Mouse (Mus musculus) c-Kit-negative CD71-positive TER-119-positive erythroid progenitor cells, embryonic 14.5 days (primary cell): ENCODE results near the gene Tmpo.
A peak's percentile ranks its signal among the peaks of the same experiment; 100 is the strongest.

Experiments used
- DNase-seq: peaks from one replicate; pipeline ENCODE4 v3.0.0-alpha.2; 2013; ENCODE audit warnings: low read depth, low spot score

The Tmpo gene

DNA sequence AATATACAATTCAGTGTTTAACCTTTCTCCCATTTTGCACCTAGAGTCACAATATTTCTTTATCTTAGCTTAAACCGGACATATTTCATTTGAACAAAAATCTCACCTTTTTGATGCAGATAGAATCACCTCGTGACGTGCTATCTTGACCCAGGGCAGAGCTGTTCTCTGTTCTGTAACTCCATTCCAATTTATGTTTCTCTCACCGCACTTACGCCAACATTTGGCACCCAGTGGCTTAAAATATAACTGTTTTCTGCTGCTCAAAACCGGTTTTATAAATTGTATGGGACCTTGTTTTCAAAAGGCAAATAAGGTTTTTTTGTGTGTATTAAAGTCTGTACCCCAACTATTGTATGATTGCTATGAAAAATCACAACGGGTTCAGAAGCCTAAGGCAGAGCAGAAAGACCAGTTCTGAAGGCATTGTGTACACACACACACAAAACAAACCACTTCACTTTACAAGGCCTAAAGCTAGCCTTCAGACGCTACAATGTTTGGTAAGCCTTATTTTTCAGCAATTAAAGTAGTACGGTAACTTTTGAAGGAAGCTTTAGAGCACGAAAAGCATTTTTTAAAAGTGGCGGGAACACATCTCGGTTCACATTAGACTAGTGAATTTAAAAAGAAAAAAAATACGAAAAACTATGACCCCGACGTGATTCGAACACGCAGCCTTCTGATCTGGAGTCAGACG, at the start of gene Tmpo:
Gene Tmpo, minus strand, starts transcription at position 555 of the 700 bp plus-strand sequence.
- no peak for DNase-seq

DNA sequence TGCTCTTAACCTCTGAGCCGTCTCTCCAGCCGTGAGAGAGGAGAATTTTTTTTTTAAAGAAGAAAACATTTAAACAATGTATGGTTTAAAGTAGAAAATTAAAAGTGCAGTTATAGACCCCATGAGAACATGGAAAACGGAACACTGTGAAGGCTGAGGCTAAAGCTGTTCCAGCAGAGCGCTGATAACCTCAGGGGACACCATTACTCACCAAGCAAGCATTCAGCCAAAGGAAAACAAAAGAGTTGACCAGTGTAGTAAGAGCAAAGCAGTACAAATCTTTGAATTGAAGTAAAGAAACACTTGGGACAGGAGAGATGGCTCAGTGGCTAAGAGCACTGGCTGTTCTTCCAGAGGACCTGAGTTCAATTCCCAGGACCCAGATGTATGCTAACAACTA, 49.3 kb upstream of the Tmpo start:
- no peak for DNase-seq

DNA sequence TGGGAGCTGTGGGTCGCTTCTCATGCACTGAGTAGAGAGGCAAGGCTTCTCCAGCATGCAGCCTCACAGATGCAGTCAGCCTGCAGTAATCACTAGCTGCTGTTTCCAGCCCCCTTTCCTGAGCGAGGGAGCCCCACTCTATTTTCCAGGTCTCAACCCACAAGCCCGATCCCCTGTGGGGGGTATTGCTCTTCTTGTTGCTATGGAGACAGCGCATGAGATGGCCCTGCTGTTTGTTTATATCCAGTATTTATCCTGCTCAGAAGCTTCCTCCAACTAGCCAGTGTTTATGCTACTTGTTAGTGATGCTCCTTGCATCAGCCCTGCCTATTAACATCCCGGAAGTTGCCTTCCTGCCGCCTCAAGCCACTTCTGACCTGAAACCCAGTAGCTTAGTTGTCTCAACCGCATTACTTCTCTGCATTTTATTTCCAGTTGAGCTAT, 48.4 kb upstream of the Tmpo start:
- no peak for DNase-seq

DNA sequence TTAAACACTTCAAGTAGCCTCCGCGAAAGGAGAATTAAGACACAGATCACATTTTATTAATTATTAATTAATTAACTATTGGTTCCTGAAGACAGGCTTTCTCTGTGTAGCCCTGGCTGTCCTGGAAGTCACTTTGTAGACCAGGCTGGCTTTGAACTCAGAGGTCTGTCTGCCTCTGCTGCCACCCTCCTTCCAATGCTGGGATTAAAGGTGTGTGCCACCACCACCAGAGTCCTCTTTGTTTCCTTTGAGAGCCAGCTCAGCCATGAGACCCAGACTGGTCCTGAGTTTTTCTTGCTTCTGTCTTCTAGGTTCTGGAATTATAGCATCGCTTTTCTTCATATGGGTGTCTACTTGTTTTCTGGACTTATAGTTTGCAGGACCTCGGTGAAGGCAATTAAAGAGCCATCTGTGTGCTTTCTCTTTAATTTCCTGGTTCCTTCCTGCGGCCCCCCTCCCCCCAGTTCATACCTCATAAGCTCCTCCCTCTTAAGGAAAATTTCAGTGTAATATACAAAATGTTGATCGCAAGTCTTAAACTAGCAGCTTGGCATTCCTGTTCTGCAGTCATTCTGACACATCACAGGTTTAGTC, 47.9 kb upstream of the Tmpo start:
- no peak for DNase-seq

DNA sequence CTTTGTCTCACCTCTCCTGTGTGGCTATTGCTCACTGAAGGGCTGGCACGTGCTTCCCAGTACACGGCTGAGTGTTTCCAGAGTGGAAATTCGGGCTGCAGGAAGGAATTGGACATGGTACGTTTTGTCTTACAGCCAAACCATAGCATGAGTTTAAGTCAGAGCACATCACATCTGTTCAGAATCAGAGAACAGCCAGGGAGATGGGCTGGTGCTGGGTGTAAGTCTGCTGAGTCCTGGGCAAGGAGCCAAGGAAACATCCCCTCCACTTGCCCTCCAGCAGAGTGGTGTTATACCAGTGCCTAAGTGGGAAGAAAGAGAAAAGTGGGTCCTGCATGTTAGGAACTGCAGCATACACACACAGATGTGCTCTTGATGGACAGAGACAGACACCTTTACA, 45.9 kb upstream of the Tmpo start:
- DNase-seq: no peak

DNA sequence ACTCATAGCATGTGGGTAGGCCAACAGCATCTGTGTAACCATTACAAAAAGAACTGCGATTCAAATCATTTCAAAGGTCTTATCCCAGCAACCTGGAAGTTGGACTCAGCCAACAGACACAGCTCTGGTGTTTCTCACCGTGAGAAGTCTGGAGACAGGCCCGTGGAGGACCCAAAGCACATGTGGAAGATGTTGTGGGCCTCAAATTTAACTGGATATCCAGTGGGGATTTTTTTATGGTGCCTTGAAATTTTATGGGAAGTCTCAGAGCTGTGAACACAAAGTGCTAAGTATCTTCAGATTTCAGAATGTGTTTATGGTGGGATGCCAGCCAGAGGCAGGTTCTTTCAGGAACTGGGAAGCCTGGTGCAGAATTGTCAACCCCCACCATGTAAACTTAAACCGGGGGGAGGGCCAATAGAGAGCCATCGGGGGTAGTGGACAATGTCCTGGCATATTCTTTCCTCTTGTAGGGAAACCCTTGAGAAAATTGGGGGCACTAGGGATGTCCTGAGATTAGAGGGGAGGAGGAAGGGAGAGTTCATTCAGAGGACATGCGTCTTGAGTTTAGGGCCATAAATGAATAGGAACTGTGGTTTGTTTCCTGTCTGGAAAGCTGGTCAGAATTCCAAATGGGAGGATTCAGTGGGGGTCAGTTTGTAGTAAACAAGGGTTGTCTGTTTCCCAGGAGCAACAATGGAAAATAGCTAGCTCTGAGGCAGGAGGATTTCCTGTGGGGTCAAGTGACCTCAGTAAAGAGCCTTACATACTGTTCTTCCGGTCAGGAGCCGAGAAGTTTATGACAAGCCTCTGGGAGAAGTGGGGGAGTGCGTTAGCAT, 41.5 kb upstream of the Tmpo start:
- DNase-seq: no peak

DNA sequence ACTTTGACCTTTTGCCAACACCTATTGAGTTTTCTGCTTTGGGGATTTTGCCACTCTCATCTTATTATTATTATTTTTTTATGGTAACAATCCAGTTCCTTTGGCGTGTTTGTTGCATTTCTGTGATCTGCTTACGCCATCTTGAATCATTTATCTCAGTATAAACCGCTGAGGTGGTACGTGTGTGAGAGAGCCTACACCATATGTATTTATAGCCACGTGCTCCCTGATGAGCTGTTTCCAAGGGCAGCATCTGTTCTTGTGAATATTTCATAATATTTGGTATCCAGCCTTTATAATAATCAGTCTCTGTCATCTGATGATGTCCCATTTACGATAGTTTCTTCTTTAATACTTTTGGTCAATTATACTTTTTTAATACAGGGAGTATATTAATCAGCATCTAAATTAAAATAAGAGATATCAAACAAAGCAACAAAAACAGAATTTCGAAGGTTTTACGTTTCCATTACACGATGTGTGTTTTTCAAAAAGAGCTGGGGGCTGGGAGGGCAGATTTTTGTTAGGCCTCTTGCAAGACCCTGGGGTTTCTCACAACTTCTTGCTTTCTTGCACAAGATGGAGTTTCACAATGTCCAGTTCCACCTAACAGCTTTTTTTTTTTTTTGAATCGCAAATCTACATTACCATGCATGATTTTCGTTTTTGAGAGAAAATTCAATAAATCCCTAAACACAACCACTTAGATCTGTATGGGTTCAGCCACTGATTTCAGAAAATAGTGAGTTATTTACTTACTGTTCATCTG, 28.0 kb upstream of the Tmpo start:
- DNase-seq: no peak

DNA sequence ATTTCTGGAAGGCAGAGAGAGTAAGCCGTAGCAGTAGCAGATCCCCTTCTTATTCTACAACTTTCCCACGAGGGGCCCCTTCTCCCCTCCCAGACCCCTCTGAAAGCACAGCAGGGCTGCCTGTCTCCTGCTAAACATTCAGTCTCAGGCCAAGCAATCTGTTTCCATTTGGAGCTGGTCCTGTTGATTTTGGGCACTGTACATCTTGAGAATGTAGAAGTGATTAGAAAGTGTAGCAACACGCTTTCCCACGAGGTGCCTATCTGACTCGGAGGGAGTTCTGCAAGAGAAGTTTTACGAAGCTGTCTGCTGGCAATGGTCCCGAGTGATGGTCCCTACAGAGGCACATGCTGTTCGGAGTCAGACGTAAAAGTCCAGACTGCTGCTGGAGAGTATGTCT, 27.3 kb upstream of the Tmpo start:
- no peak for DNase-seq

DNA sequence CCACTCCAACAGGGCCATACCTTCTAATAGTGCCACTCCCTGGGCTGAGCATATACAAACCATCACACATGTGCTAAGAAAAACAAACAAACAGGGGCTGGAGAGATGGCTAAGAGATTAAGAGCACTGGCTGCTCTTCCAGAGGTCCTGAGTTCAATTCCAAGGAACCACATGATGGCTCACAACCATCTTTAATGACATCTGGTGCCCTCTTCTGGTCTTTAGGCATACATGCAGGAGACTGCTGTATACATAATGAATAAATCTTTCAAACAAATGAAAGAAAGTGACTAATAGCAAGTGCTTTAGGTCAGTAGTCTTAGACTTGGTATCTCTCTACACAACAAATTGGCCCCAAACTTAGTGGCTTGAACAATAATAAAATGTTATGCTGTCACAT, 26.2 kb upstream of the Tmpo start:
- no peak for DNase-seq

DNA sequence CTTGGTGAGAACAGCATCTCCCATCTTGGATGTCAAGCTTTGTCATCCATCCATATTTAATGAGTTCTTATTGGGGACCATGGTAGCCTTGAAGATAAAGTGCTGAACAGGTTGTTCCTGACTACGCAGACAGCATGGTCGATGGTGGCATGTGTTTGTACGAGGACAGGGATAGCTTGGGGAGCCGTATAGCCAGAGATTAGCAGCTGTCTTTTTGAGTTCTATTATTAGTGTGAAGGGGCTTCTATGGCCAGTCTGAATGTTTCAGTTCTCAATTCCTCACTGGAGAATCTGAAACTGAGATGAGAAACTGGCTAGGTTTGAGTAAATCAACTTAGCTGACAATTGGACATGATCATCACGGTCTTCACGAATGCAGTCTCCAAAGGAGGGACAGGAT, 24.5 kb upstream of the Tmpo start:
- no peak for DNase-seq

DNA sequence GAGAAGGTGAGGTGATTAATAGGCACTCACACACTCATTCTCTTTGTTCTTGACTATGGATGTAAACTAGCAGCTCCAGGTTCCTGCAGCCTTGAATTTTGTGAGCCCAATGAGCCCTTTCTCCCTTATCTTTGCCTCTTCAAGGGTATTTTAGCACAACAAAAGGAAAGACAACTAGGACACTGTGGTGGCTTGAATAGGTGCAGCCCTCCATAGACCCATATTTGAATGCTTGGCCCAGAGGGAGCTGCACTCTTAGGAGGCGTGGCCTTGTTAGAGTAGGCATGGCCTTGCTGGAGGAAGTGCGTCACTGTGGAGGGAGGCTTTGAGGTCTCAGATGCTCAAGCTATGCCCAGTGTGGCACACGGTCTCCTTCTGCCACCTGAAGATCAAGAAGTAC, 19.5 kb upstream of the Tmpo start:
- no peak for DNase-seq

DNA sequence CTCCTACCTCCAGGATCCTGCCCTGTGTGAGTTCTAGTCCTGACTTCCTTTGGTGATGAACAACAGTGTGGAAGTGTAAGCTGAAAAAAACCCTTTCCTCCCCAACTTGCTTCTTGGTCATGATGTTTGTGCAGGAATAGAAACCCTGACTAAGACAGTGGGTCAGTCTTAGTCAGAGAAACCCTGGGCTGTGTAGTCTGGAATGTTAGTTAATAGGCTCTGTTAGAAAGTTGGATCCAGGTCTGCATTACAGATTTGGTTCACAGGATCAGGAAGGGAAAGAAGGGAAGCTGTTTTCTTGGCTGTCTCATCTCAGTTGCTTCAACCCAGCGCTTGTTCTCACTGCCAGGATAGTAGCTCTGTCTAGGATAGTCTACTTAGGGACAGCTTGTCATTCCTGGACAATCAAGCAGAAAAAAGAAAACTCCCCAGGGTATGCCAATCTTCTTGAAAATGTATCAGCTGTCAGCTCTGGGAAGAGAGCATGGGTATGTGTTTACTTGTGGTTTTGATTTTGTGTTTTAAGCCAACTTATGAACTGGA, 18.2 kb upstream of the Tmpo start:
- DNase-seq: no peak

DNA sequence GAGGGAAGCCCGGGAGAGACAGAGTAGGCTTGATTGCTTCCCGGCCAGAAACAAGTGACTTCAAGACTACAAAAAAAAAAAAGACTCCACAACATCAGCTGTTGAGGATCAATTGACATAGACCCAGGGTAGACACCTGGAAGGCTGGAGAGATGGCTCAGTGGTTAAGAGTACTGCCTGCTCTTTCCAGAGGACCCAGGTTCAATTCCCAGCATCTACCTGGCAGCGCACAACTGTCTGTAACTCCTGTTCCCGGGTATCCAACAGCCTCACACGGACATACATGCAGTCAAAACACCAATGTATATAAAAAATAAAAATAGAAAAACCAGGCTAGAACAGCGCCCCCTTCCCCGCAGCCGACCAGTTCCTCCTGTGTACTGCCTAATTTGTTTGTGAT, 16.6 kb upstream of the Tmpo start:
- no peak for DNase-seq

DNA sequence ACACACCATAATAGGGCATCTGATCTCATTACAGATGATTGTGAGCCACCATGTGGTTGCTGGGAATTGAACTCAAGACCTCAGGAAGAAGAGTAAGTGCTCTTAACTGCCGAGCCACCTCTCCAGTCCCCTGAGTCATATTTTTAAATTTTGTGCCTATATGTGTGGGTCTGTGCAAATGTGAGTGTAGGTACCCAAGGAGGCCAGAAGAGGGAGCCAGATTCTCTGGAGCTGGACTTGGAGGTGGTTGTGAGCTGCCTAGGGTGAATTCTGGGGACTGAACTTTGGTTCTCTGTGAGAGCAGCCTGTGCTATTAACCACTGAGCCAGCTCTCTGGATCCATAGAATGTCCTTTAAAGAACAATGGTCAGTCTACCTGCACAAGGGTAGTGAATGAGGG, 15.7 kb upstream of the Tmpo start:
- no peak for DNase-seq

DNA sequence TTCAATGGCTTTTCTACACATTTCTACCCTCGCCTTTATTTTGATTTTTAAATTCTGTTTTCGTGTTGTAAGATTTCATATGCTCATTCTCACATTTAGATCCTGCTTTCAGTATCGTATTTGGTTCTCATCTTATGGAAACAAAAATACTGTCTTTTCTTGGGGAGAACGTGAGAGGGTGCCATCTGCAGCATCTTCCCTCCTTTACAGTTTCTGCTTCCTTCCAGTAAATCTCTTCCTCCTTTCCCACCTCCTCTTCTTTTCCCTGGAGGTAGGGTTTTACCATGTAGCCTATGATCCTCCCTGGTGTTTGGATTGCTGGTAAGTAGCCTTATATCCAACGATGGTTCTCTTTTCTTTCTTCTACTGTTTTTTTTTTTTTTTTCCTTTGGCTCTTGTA, 14.6 kb upstream of the Tmpo start:
- no peak for DNase-seq

DNA sequence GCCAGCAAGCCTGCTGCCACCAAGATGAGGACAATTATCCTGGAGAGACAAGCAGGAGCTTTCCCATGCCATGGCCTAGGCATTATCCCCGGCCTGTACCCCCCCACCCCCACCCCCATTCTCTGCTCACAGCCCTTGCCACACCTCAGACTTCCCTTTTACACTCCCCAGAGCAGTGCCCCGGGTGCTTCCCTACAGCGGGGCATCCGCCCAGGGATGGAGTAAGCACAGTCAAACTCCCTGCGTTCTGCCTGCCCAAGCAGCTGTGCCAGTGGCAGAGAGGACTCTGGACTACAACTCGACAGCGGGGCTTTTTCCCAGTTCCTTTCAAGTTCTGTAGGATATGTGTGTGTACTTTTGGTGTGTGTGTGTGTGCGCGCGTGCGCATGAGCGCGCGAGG, 14.0 kb upstream of the Tmpo start:
- no peak for DNase-seq

DNA sequence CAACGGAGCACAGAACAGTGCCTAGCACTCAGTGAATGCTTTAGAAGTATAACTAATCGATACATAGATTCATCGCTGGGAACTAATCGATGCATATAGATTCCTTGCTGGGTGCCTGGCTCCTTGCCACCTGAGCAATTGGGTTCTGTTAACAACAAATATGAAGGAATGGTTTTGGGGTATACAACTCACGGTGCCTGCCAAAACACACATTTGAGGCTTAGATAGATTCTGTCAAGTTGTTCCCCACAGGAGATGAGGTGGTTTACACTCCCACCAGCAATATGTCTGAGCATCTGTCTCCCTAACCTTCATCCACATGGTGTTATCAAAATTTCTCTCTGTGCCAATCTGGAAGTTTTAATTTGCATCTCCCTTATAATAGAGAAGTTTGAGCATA, 10.7 kb upstream of the Tmpo start:
- no peak for DNase-seq

DNA sequence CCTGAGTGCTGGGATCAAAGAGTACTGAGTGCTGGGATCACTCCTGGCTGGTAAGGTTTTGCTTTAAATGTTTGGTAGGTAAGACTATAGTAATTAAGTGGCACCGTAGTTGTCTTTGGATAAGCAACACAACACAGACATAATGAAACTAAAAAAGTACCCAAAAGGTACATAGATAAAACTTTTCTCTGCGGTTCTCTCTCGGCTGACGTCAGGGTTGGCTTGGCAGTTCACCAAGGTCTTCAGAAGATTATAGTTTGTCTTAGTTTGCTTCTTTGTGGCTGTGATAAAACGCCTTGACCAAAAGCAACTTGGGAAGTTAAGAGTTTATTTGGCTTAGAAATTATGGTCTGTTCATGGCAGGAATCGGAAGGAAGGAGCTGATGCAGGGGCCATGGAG, 8.4 kb upstream of the Tmpo start:
- no peak for DNase-seq

DNA sequence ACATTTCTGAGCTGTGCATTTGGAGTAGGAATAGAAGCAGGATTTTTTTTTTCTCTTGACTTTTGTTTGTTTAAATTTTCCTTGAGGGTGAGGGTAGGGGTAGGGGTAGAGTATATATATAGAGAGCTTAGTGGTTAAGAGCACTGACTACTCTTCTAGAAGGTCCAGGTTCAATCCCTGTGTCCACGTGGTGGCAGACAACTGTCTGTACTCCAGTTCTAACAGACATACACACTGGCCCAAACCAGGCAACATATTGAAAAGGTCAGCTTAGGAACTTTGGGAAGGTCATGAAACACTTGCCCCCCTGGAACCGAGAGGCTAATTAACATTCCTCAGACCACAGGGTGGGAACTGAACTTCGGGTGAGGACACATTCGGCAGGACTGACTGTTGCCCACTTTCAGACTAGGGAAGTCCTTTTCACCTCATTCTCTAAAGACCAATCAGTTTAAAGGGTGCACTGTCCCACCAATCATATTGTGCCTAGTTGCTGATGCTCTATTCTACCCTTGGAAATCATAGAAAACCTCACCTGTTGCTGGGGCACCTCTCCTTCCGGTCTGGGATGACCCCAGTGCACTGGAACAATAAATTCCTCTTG, 7.7 kb upstream of the Tmpo start:
- DNase-seq: no peak

DNA sequence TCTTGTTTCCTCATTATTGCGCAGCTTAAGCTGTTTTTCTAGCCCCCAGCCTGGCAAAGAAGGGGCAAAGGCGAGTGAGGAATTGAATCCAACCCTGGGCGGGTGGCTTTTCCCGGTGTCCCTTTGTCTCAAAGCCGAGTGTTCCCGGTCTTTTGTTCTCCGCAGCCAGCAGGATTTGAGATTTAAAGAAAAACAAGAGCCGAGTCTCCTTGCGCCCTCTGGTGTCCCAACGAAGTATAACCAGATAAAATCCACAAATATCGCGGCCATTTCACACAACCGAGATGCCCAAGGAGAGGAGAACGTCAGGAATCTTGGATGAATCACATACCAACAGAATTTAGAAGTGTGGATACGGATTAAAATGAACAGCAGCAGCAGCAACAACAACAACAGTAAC, 6.8 kb upstream of the Tmpo start:
- DNase-seq: peak; percentile 76

DNA sequence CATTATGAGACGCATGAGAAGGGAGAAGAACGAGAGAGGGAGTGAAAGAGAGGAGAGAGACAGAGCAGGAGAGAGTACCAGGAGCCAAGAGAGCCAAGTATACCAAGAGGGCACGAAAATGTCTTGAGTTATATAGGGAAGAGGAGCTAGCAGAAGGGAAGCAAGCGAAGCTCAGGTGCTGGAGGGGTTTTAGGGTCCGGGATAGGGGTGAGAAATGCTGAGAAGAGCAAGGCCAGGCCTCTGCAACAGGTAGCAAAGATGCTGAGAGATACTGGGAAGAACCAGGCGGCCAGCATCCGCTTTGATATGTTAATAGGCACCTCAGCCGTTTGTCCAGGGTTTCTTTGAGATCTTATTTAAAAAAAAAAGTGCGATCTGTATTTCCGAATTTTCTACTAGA, 6.2 kb upstream of the Tmpo start:
- no peak for DNase-seq
